Mouse (Mus musculus) layer of hippocampus, postnatal 25 days (tissue): ENCODE results near the gene Vrk3. TPM values are rescaled to one million over a fixed set of nuclear protein-coding genes. Genes with fewer than 3 reads are reported as not detected.
"Not testable (repeated sequence)": the region's sequence is repeated elsewhere in the genome, so short reads cannot be mapped to it uniquely, and the experiment has no call there.

Experiments used
- DNase-seq, 2 experiments: peaks; one replicate each; pipeline ENCODE4 v3.0.0; 2022; ENCODE audit warnings: mixed read lengths in 2 of 2, low spot score in 1 of 2; ENCODE audit errors: extremely low spot score in 1 of 2
- total RNA-seq, 2 experiments: library from RNA; stranded (reverse); gene quantifications; 2 replicates each; pipeline ENCODE4 v1.2.3; 2021

The Vrk3 gene
- total RNA-seq, result 10 to 100 TPM; 33.8 to 35.0 TPM

GRCm38 (mm10) chr7:44748101-44749044 lies at the start of gene Vrk3:
Vrk3 (plus strand) TSS chr7:44748413.
- DNase-seq, result peak; percentile 76 to 81

DNA sequence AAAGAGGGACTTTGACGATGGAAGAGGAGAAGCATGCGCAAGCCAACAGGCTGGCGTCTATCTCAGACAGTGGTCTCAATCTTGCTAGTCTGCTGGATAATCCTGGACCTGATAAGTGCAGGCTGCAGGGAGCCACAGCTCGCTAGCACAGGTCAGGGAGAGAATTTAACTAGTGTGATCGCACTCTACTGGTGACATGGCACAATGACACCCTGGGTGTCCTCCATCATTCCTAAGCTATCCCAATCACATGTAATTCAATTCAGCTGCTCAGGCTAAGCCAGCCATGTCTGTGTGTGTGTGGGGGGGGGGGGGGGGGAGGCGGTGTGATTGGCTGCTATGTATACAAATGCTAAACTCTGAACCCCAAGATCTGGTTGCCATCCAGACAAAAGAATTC lies 46.3 kb upstream of the Vrk3 start:
- DNase-seq, result no peak

- DNase-seq, result no peak
Observed at GRCm38 (mm10) chr7:44702985-44703384, 45.2 kb upstream of the Vrk3 start.

DNA sequence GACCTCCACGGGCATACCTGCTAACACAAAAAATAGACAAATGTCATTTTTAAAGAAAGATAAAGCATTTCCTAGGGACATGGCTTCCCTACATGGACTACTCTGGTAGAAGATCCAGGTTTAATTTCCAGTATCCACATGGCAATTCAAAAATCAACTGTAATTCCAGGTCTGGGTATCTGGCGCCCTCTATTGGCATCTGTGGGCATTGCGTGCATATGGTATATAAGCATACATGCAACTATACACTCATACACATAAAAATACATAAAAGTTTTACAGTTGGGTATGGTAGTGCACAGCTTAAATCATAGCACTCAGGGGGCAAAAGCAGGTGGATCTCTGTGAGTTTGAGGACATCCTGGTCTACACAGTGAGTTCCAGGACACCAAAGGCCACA lies 43.9 kb upstream of the Vrk3 start:
- peak in 1 of 2 experiments; percentile 64 for DNase-seq

DNA sequence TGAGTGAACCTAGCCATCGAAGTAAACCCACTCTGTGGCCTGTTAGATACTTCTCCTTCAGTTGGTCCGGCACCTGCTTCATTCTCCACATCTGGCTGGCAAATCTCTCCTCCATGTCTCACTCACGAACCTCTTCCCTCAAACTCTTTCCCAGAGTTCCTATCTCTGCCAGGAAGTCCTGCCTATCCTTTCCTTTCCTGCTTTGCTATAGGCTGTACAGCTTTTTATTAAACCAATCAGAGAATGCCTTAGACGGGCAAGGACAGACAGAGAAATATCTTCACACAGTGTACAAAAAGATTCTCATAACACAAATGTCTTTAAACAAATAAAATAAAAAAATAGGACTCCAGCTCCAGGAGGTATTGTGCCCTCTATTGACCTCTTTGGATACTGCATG lies 43.1 kb upstream of the Vrk3 start:
- no peak for DNase-seq

- no peak for DNase-seq
Observed at GRCm38 (mm10) chr7:44706322-44706721, 41.9 kb upstream of the Vrk3 start.

GRCm38 (mm10) chr7:44707169-44707675 lies 41.0 kb upstream of the Vrk3 start:
- DNase-seq, result no peak

DNA sequence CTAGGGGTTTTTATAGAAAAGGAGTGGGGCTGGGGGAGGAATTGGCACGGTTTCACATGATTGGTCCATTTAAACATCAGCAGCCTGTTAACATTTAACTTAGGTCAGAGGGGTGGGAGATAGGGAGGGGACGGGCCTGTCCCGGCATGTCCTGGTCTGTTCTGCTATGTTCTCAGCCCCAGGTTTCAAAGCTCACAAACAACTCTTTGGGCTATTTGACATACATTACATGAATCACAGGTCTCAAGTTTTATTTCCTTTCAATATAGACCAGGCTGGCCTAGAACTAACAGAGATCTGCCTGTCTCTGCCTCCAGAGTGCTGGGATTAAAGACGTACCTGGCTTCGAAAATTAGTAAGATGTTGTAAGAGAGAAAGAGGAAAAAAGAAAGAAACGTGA lies 40.1 kb upstream of the Vrk3 start:
- not testable (repeated sequence) for DNase-seq

DNA sequence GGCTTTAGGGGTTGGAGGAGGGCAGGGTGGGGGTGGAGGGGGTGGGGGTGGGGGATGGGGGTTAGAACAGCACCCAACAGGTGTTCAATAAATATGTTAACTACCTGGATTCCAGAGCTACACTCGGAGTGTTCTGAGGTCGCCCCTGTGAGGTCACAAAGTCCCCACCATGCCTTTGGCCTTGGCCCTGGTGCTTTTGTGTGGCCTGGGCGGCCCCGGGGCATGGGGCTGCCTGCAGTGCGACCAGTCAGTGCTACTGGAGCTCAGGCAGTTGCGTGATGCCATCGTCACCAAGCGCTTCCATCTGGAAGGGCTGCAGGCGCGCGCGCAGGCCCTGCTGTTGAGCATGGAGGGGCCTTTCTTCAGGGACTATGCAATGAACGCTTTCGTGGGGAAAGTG lies 39.6 kb upstream of the Vrk3 start, which contains the start of gene Izumo2:
Gene Izumo2 (plus strand): TSS at position 169 of the 400 bp plus-strand sequence.
- no peak for DNase-seq

GRCm38 (mm10) chr7:44709881-44710280 lies 38.3 kb upstream of the Vrk3 start:
- DNase-seq, result no peak

- no peak for DNase-seq
Observed at GRCm38 (mm10) chr7:44722058-44722457, 26.2 kb upstream of the Vrk3 start.

GRCm38 (mm10) chr7:44724316-44724715 lies 23.9 kb upstream of the Vrk3 start:
- DNase-seq, result peak in 1 of 2 experiments; percentile 13

DNA sequence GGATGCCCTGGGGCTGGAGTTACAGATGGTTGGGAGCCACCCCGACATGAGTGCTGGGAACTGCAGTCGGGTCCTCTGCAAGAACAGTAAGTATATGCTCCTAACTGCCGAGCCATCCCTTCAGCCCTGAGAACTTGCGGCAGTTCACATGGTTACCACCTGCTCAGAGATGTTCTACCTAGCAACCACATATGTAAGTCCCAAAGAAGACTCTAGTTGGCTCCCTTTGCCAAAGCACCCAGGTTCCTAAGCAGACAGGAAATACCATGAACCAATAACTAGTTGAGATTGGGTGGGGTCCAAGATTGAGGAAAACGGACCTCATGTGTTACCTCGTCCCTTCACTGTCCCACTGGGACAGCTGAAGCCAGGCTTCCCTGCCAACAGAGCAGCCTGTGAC lies 21.9 kb upstream of the Vrk3 start:
- no peak for DNase-seq

GRCm38 (mm10) chr7:44727151-44727550 lies 21.1 kb upstream of the Vrk3 start:
- no peak for DNase-seq

DNA sequence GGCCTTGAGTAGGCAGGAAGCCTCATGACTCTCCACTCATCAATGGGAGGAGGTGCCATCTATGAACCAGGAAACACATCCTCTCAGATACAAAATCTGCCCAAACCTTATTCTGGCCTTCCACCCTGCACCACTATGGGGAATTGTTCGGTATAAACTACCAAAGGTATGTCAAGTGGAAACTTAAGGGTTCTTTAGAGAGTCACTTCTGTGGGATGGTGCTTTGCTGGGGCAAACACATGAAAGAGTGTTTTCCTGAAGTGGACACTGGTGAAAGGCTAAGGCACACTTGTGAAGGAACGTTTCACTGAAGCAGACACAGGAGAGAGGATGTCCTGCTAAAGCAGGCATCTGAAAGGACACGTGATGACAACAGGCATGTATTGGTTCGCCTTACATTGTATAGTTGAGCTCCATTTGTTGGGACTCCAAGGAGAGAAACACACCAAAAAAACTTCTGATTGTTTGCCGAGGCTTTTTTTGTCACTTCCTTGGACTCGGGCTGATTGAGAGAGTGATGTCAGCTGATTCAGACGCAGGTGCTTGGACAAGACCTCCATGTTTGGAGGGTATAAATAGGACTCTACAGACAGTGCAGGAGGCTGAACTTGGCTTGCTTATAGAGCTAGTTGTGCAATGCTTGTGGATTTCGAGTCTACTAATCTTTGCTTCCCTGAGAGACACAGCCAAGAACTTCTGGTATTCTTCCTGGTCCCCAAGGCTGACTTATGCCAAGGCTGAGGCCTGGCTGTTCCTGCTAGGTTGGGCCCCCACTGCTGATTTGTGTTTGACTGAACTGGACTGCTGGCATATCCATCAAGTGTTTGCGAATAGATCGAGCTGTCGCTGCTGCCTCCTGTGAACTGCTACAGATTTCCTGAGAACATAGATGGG lies 19.9 kb upstream of the Vrk3 start:
- DNase-seq, result no peak

GRCm38 (mm10) chr7:44733723-44734122 lies 14.5 kb upstream of the Vrk3 start:
- no peak for DNase-seq

GRCm38 (mm10) chr7:44741361-44741760 lies 6.9 kb upstream of the Vrk3 start:
- DNase-seq, result no peak

GRCm38 (mm10) chr7:44744270-44744669 lies 3.9 kb upstream of the Vrk3 start:
- DNase-seq, result no peak

- peak; percentile 48 to 68 for DNase-seq
Observed at GRCm38 (mm10) chr7:44745076-44745475, 3.1 kb upstream of the Vrk3 start.

DNA sequence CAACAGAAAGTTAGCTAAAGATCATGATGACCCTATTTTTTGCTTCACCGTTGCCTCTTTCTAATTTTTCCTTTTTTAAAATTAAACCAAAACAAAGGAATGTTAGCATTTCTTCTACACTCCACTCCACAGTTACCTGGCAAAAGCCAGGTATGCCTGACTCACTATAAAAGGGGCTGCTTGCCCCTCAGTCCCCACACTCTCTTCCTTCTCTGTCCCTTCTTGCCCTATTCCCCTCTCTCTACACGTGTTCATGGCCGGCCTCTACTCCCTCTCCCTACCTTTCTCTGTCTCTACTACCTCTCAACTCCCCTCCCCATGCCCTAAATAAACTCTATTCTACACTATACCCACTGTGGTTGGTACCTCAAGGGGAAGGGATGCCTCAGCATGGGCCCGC lies 1.1 kb upstream of the Vrk3 start:
- no peak for DNase-seq

DNA sequence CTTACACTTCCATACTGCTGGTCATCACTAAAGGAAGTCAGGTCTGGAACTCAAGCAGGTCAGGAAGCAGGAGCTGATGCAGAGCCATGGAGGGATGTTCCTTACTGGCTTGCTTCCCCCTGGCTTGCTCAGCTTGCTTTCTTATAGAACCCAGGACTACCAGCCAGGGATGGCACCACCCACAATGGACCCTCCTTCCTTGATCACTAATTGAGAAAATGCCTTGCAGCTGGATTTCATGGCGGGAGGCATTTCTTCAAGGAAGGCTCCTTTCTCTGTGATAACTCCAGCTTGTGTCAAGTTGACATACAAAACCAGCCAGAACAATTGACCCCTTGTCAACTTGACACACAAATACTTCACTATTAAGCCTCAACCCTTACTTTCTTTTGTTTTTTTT lies 2.7 kb downstream of the Vrk3 start, which contains the start of gene Zfp473:
Gene Zfp473 (minus strand): TSS at position 101 of the 400 bp plus-strand sequence.
- DNase-seq, result not testable (repeated sequence)
